Mouse (Mus musculus) midbrain, postnatal 0 days (tissue): ENCODE data around the gene Wnt7a. TPM values are rescaled to one million over a fixed set of nuclear protein-coding genes. Genes with fewer than 3 reads are reported as not detected.

Experiments
- ATAC-seq: fragments of 200-750 bp; cut with Nextera tagmentation; 2 replicates; pipeline ENCODE4 v1.8.0; 2017; ENCODE audit warnings: moderate number of reproducible peaks, mild to moderate bottlenecking, moderate TSS enrichment, moderate library complexity; ENCODE audit not compliant: low FRiP score
- DNase-seq: peaks from one replicate; pipeline ENCODE4 v3.0.0-alpha.2; 2015; ENCODE audit warnings: low spot score
- H3K27ac ChIP-seq: fragments of 300-500 bp; sonication (generic); 2 replicates; pipeline ENCODE4 v1.5.1; 2014; ENCODE audit warnings: low read depth, mild to moderate bottlenecking, low read length, mixed read lengths
- H3K27me3 ChIP-seq: fragments of 300-500 bp; sonication (generic); 2 replicates; pipeline ENCODE4 v1.6.1; 2014; ENCODE audit warnings: low read length, control low read depth, mixed read lengths; ENCODE audit not compliant: insufficient read depth
- H3K36me3 ChIP-seq: fragments of 300-500 bp; sonication (generic); 2 replicates; pipeline ENCODE4 v1.6.1; 2014; ENCODE audit warnings: low read length, control low read depth, mixed read lengths; ENCODE audit not compliant: insufficient read depth
- H3K4me1 ChIP-seq: fragments of 300-500 bp; sonication (generic); 2 replicates; pipeline ENCODE4 v1.6.1; 2014; ENCODE audit warnings: mild to moderate bottlenecking, control low read depth, antibody characterized with exemption, low read length, mixed read lengths; ENCODE audit not compliant: insufficient read depth
- H3K4me2 ChIP-seq: fragments of 300-500 bp; sonication (generic); 2 replicates; pipeline ENCODE4 v1.6.1; 2014; ENCODE audit warnings: low read depth, mild to moderate bottlenecking, low read length, mixed read lengths; ENCODE audit not compliant: poor library complexity, severe bottlenecking
- H3K4me3 ChIP-seq: fragments of 300-500 bp; sonication (generic); 2 replicates; pipeline ENCODE4 v1.5.1; 2014; ENCODE audit warnings: low read depth, mild to moderate bottlenecking, low read length, moderate library complexity
- H3K9ac ChIP-seq: fragments of 300-500 bp; sonication (generic); replicated peaks from 2 replicates; pipeline ENCODE4 v1.6.1; 2014; ENCODE audit warnings: mild to moderate bottlenecking, low read length, moderate library complexity, mixed read lengths; ENCODE audit not compliant: poor library complexity, severe bottlenecking
- H3K9me3 ChIP-seq: fragments of 300-500 bp; sonication (generic); 2 replicates; pipeline ENCODE4 v1.6.1; 2016; ENCODE audit warnings: low read length, control low read depth
- CTCF ChIP-seq: IDR thresholded peaks from 2 replicates; pipeline ENCODE4 v1.5.1; 2016; ENCODE audit warnings: antibody characterized with exemption, mild to moderate bottlenecking
- WGBS: fragments of 180-500 bp; shearing (Covaris S2); extraction: QIAGEN DNeasy Blood & Tissue Kit; methylation state at CpG from one replicate; pipeline ENCODE4 v1.1.7; 2014; 5-methylcytosine and 5-hydroxymethylcytosine counted together
- polyA plus RNA-seq: library from polyadenylated mRNA; unstranded; fragments of >200 nt; fragmentation: Nextera tagmentation; extraction: Ambion mirVana; gene quantifications from 2 replicates; pipeline ENCODE4 v1.2.1, GENCODE M21; 2015
- total RNA-seq: library from RNA; depleted of rRNA; stranded (reverse); fragments of >200 nt; gene quantifications from 2 replicates; pipeline ENCODE4 v1.2.3, GENCODE M21; 2014; rRNA removed

Wnt7a gene
- total and polyA plus RNA-seq, 2 experiments from 2014 or later: 6.4 to 12.9 TPM

GRCm38 (mm10) chr6:91324752-91325151 is 86.4 kb downstream of the Wnt7a start:
- DNase-seq (no peak), ATAC-seq (no peak)
- Histone ChIP-seq H3K36me3 (no peaks in the 10 kb centered on the region), H3K27ac (no peak overlapping the region), H3K4me3 (no peak overlapping the region), H3K9ac (no peak overlapping the region), H3K27me3 (no peaks in the 10 kb centered on the region), H3K4me2 (no peak overlapping the region), H3K4me1 (peaks cover under 1% of the 10 kb centered on the region; the same call in 1 of the 2 replicates), H3K9me3 (no peaks in the 10 kb centered on the region)
- TF ChIP-seq CTCF: no peak
- WGBS: 68% methylated on average over 11 of the region's 11 CpGs

GRCm38 (mm10) chr6:91322001-91322772 is 89.0 kb downstream of the Wnt7a start:
- Histone ChIP-seq H3K4me2 (no peak overlapping the region), H3K9me3 (no peaks in the 10 kb centered on the region; the same call in 1 of the 2 replicates), H3K27ac (no peak overlapping the region), H3K9ac (no peak overlapping the region), H3K4me3 (no peak overlapping the region), H3K27me3 (no peaks in the 10 kb centered on the region), H3K36me3 (no peaks in the 10 kb centered on the region), H3K4me1 (no peaks in the 10 kb centered on the region)
- TF ChIP-seq CTCF: no peak
- WGBS: 64% methylated on average over 9 of the region's 9 CpGs
- ATAC-seq: peak; percentile 49; the same call in 1 of the 2 replicates
- no peak for DNase-seq

Other genes starting within 250 kb of the Wnt7a start
- 32.0 and 33.5 TPM in 2 replicates for gene Fbln2, start 198.9 kb downstream of the Wnt7a start, total RNA-seq
- 12.1 and 15.3 TPM in 2 replicates for gene Fbln2, start 198.9 kb downstream of the Wnt7a start, polyA plus RNA-seq
- 17.8 and 20.8 TPM in 2 replicates for gene Chchd4, start 62.2 kb upstream of the Wnt7a start, total RNA-seq
- 36.2 and 38.2 TPM in 2 replicates for gene Chchd4, start 62.2 kb upstream of the Wnt7a start, polyA plus RNA-seq
- gene Tmem43, start 62.3 kb upstream of the Wnt7a start, total RNA-seq: 90.0 and 90.2 TPM in 2 replicates
- 57.2 and 58.7 TPM in 2 replicates for gene Tmem43, start 62.3 kb upstream of the Wnt7a start, polyA plus RNA-seq
- gene Xpc, start 104.5 kb upstream of the Wnt7a start, total RNA-seq: 12.3 and 16.3 TPM in 2 replicates
- gene Xpc, start 104.5 kb upstream of the Wnt7a start, polyA plus RNA-seq: 14.3 and 14.7 TPM in 2 replicates
- 38.6 and 53.8 TPM in 2 replicates for gene Lsm3, start 104.6 kb upstream of the Wnt7a start, total RNA-seq
- 169 and 170 TPM in 2 replicates for gene Lsm3, start 104.6 kb upstream of the Wnt7a start, polyA plus RNA-seq